Mouse (Mus musculus) forebrain, embryonic 12.5 days (tissue): Measurements from ENCODE around the gene Fam214a. TPM values are rescaled to one million over a fixed set of nuclear protein-coding genes. Genes with fewer than 3 reads are reported as not detected.

Source experiments
- ATAC-seq: fragments of 200-750 bp; cut with Nextera tagmentation; 2 replicates; pipeline ENCODE4 v1.8.0; 2017; ENCODE audit warnings: moderate TSS enrichment; ENCODE audit not compliant: low FRiP score
- H3K27ac ChIP-seq: fragments of 300-500 bp; sonication (generic); 2 replicates; pipeline ENCODE4 v1.5.1; 2016; ENCODE audit warnings: mild to moderate bottlenecking
- H3K27me3 ChIP-seq: fragments of 300-500 bp; sonication (generic); 2 replicates; pipeline ENCODE4 v1.6.1; 2016; ENCODE audit warnings: mild to moderate bottlenecking
- H3K36me3 ChIP-seq: fragments of 300-500 bp; sonication (generic); replicated peaks from 2 replicates; pipeline ENCODE4 v1.6.1; 2016; ENCODE audit warnings: mild to moderate bottlenecking
- H3K4me1 ChIP-seq: fragments of 300-500 bp; sonication (generic); 2 replicates; pipeline ENCODE4 v1.6.1; 2016
- H3K4me2 ChIP-seq: fragments of 300-500 bp; sonication (generic); 2 replicates; pipeline ENCODE4 v1.6.1; 2016; ENCODE audit warnings: mild to moderate bottlenecking, moderate library complexity
- H3K4me3 ChIP-seq: fragments of 300-500 bp; sonication (generic); replicated peaks from 2 replicates; pipeline ENCODE4 v1.5.1; 2016; ENCODE audit warnings: mild to moderate bottlenecking
- H3K9ac ChIP-seq: fragments of 300-500 bp; sonication (generic); 2 replicates; pipeline ENCODE4 v1.6.1; 2016; ENCODE audit warnings: mild to moderate bottlenecking
- H3K9me3 ChIP-seq: fragments of 300-500 bp; sonication (generic); 2 replicates; pipeline ENCODE4 v1.6.1; 2016
- WGBS: fragments of 180-500 bp; shearing (Covaris S2); methylation state at CpG from one replicate; pipeline ENCODE4 v1.1.7; 2016; 5-methylcytosine and 5-hydroxymethylcytosine counted together
- polyA plus RNA-seq: library from polyadenylated mRNA; unstranded; fragments of >200 nt; fragmentation: Nextera tagmentation; extraction: Ambion mirVana; gene quantifications from 2 replicates; pipeline ENCODE4 v1.2.1, GENCODE M21; 2016

The Fam214a gene
- polyA plus RNA-seq, 1 experiment from 2014 or later: 30.9 TPM

- H3K27ac ChIP-seq: no peak overlapping the region
These were observed 69.9 kb downstream of the Fam214a start for GRCm38 (mm10) chr9:75022546-75022945.

DNA sequence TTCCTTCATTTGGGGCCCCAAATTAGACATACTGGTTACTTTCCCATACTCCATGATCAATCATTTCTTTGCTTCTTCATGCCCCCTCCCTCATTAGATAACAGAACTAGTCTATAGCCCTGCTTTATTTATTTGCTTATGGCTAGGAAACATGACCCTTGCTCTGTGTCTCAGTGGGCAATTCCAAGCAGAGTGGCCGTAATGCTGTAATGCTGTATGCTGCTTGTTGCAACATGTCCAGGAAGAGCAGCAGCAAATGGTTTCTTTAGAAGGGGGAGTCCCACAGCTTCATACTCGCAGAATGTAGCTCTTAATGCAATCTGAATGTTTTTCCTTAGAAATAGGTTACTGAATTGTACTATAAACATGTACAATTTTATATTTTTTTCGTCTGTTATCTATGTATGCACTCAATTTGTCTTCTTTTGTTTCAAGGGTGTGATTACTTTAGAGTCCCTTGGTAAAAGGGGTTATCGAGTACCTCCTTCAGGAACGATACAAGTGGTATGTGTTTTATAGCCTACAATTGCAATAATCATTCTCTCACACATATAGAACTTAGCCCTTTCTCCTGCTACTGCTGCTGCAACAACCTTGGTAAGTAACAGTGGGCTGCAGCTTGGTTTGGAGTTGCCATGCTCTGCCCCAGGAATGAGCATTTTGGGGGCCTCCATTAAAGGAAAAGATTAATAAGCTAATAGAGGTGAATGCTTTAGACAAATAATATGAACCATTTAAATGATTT is 70.6 kb downstream of the Fam214a start:
- Histone ChIP-seq H3K4me2 (no peak overlapping the region), H3K27ac (no peak overlapping the region), H3K4me1 (no peaks in the 10 kb centered on the region), H3K27me3 (no peaks in the 10 kb centered on the region), H3K36me3 (peaks cover 31% of the 10 kb centered on the region), H3K9ac (no peak overlapping the region), H3K4me3 (no peak overlapping the region), H3K9me3 (no peaks in the 10 kb centered on the region)
- ATAC-seq: no peak
- 84% methylated on average over 5 of the region's 5 CpGs for WGBS

More at GRCm38 (mm10) chr9:75022546-75022945, 69.9 kb downstream of the Fam214a start:
- Histone ChIP-seq H3K27me3 (no peaks in the 10 kb centered on the region), H3K4me3 (no peak overlapping the region), H3K4me2 (no peak overlapping the region), H3K36me3 (peaks cover 31% of the 10 kb centered on the region), H3K4me1 (no peaks in the 10 kb centered on the region), H3K9ac (no peak overlapping the region), H3K9me3 (no peaks in the 10 kb centered on the region)
- ATAC-seq: no peak
- WGBS: 90% methylated on average over 7 of the region's 7 CpGs

DNA sequence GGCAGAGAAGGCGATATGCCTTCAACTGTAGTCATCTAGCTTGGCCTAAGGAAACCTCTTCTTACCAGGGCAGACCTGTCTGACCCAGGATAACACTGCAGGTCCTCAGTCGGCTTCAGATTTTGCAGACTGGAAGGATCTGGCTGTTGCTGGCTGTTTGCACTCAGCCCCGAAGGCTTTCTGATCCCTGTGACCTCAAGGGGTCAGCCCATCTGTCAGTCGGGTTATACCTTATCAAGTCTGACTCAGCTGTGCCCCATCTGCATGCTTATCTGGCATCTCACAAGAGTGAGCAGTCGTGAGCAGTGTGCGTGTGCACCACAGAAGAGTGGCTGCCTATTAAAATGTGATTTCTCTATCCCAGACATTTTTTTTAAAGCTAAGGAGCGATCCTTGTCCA is 71.4 kb downstream of the Fam214a start:
- ATAC-seq: no peak
- H3K27ac ChIP-seq: no peak overlapping the region
- no peak overlapping the region for H3K4me3 ChIP-seq
- H3K4me1 ChIP-seq: no peaks in the 10 kb centered on the region
- H3K9me3 ChIP-seq: no peaks in the 10 kb centered on the region
- no peaks in the 10 kb centered on the region for H3K27me3 ChIP-seq
- 68% methylated on average over 7 of the region's 7 CpGs for WGBS
- no peak overlapping the region for H3K9ac ChIP-seq
- peaks cover 30% of the 10 kb centered on the region for H3K36me3 ChIP-seq
- H3K4me2 ChIP-seq: no peak overlapping the region

DNA sequence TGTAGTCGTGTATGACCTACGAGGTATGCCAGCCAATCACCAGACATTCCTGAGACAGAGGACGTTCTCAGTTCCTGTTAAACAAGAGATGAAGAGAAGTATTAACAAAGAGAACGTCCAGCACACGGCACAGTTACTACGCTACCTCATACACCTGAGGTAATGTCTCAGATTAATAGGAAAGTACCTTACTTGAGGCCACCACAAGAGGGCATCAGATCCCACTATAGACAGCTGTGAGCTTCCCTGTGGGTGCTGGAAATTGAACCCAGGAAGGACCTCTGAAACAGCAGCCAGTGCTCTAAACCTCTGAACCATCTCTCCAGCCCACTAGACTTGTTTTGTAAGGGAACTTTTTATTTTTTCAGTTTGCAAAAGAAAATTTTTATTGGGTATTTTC is 73.0 kb downstream of the Fam214a start:
- Histone ChIP-seq H3K9ac (no peak overlapping the region), H3K36me3 (peaks cover 20% of the 10 kb centered on the region), H3K27ac (no peak overlapping the region), H3K4me2 (no peak overlapping the region), H3K9me3 (no peaks in the 10 kb centered on the region), H3K4me1 (no peaks in the 10 kb centered on the region), H3K27me3 (no peaks in the 10 kb centered on the region), H3K4me3 (no peak overlapping the region)
- ATAC-seq: no peak
- WGBS: 67% methylated on average over 6 of the region's 6 CpGs

DNA sequence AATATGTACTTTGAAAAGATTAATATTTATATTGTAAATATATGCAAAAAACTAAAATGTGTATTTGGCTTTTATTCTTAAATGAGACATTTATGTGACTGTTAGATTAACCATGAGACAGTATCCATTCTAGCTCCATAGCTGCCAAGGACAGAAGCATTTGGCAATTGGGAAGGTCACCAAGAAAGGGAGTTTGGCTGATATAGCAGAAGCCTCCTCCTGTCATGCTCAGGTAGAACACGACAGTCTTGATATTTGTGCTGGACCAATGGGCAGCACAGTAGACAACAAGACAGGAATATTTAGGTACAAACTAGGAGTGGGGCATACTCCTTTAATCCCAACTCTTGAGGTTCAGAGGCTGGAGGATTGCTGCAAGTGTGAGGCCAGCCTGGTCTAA is 79.7 kb downstream of the Fam214a start:
- ATAC-seq: no peak
- Histone ChIP-seq H3K4me1 (peaks cover 4% of the 10 kb centered on the region; the same call in 1 of the 2 replicates), H3K36me3 (0 out of 2 replicates have a peak, but pooled peaks cover 10% of the 10 kb centered on the region), H3K27me3 (no peaks in the 10 kb centered on the region), H3K4me3 (no peak overlapping the region), H3K9me3 (no peaks in the 10 kb centered on the region), H3K27ac (no peak overlapping the region), H3K4me2 (no peak overlapping the region), H3K9ac (no peak overlapping the region)
- WGBS: 96% methylated on average over 1 of the region's 1 CpGs

GRCm38 (mm10) chr9:75033141-75033540 is 80.5 kb downstream of the Fam214a start:
- no peak for ATAC-seq
- WGBS: 57% methylated on average over 7 of the region's 7 CpGs
- no peaks in the 10 kb centered on the region for H3K9me3 ChIP-seq

DNA sequence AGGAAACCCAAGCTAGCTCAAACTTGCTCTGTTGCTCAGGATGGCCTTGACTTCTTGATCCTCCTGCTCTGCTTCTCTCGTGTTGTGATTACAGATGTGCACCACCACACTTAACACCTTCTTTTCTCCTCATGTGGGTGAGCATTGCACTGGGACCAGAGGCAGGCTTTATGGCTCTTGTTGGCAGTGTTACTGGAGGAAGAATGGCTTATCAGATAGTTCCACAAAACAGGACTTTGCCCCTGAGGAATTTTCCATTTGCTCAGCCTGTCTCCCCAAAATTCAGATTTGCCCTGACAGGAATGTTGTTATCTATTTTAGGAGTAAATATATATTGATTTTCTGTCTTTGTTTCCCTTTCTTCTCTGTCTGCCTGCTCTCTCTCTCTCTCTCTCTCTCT is 82.0 kb downstream of the Fam214a start:
- Histone ChIP-seq H3K27ac (no peak overlapping the region), H3K9ac (no peak overlapping the region), H3K4me2 (no peak overlapping the region), H3K4me1 (peaks cover 15% of the 10 kb centered on the region), H3K27me3 (no peaks in the 10 kb centered on the region), H3K4me3 (no peak overlapping the region), H3K9me3 (no peaks in the 10 kb centered on the region), H3K36me3 (0 out of 2 replicates have a peak, but pooled peaks cover 6% of the 10 kb centered on the region)
- no peak for ATAC-seq
- 69% methylated on average over 1 of the region's 1 CpGs for WGBS

More at GRCm38 (mm10) chr9:75033141-75033540, 80.5 kb downstream of the Fam214a start:
- Histone ChIP-seq H3K27me3 (no peaks in the 10 kb centered on the region), H3K9ac (no peak overlapping the region), H3K4me3 (no peak overlapping the region), H3K27ac (no peak overlapping the region), H3K36me3 (0 out of 2 replicates have a peak, but pooled peaks cover 10% of the 10 kb centered on the region), H3K4me1 (peaks cover 4% of the 10 kb centered on the region; the same call in 1 of the 2 replicates), H3K4me2 (no peak overlapping the region)

DNA sequence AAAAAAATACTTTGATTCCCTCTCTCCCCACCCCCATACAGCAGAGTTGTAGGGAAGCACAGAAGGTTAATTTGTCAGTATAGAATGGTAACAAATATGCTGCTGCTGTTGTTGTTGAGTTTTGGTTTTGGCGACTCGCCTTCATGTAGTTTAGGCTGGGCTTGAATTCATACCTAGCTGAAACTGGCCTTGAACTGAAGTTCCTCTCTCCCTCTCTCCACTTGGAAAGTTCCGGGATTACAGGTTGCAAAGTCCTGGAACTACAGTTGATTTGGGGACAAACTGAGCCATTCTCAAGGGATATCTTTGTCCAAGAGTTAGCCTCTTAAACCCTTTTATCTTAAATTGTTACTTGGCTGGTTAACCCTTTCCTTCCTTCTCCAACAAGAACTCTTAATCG is 83.3 kb downstream of the Fam214a start:
- H3K36me3 ChIP-seq: 0 out of 2 replicates have a peak, but pooled peaks cover 2% of the 10 kb centered on the region
- peaks cover 20% of the 10 kb centered on the region for H3K4me1 ChIP-seq
- no peaks in the 10 kb centered on the region for H3K27me3 ChIP-seq
- 84% methylated on average over 4 of the region's 4 CpGs for WGBS
- H3K9me3 ChIP-seq: no peaks in the 10 kb centered on the region
- no peak overlapping the region for H3K27ac ChIP-seq
- no peak overlapping the region for H3K4me3 ChIP-seq
- no peak for ATAC-seq
- no peak overlapping the region for H3K9ac ChIP-seq
- no peak overlapping the region for H3K4me2 ChIP-seq

GRCm38 (mm10) chr9:75037451-75038356 is 85.0 kb downstream of the Fam214a start, which contains the start of gene Arpp19:
TSS of gene Arpp19 (plus strand) at chr9:75037614.
- H3K36me3 ChIP-seq: no peaks in the 10 kb centered on the region
- H3K27me3 ChIP-seq: no peaks in the 10 kb centered on the region
- peak within 1 kb of the TSS; percentile 75 for H3K27ac ChIP-seq
- H3K9ac ChIP-seq: peak within 1 kb of the TSS; percentile 94
- no peaks in the 10 kb centered on the region for H3K9me3 ChIP-seq
- H3K4me2 ChIP-seq: peak within 1 kb of the TSS; percentile 68
- ATAC-seq: peak; percentile 97
- peaks cover 20% of the 10 kb centered on the region for H3K4me1 ChIP-seq
- H3K4me3 ChIP-seq: peak within 1 kb of the TSS; percentile 96
- WGBS: under 1% methylated on average over 66 of the region's 73 CpGs

DNA sequence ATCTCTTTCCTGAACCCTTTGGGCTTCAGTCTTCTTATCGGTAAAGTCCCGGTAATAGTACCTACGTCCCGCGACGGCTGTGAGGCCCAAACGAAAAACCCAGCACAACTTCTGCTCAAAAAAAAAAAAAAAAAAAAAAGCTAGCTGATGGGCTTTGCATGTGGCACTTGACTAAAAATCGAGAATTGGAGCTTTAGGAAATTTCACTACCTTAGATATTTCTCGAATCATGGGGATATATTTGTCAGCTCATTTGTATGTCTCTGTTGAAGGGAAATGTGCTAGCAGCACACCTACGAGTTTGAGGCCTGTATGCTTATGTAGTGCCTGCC is 85.6 kb downstream of the Fam214a start:
- no peaks in the 10 kb centered on the region for H3K27me3 ChIP-seq
- H3K4me1 ChIP-seq: peaks cover 20% of the 10 kb centered on the region
- no peak for ATAC-seq
- peak overlapping the region; percentile 94 for H3K9ac ChIP-seq
- H3K36me3 ChIP-seq: no peaks in the 10 kb centered on the region; the same call in 1 of the 2 replicates
- H3K4me3 ChIP-seq: peak overlapping the region; percentile 96
- no peak overlapping the region for H3K27ac ChIP-seq
- WGBS: under 1% methylated on average over 10 of the region's 10 CpGs
- H3K9me3 ChIP-seq: no peaks in the 10 kb centered on the region
- peak overlapping the region; percentile 68 for H3K4me2 ChIP-seq

- peaks cover 2% of the 10 kb centered on the region for H3K36me3 ChIP-seq
- ATAC-seq: no peak
- H3K4me2 ChIP-seq: no peak overlapping the region
- H3K27ac ChIP-seq: no peak overlapping the region
- H3K4me3 ChIP-seq: no peak overlapping the region
- no peaks in the 10 kb centered on the region for H3K9me3 ChIP-seq
- 92% methylated on average over 2 of the region's 2 CpGs for WGBS
- H3K27me3 ChIP-seq: no peaks in the 10 kb centered on the region
- H3K4me1 ChIP-seq: peaks cover 20% of the 10 kb centered on the region
- no peak overlapping the region for H3K9ac ChIP-seq
These were observed 87.9 kb downstream of the Fam214a start for GRCm38 (mm10) chr9:75040566-75040965.

DNA sequence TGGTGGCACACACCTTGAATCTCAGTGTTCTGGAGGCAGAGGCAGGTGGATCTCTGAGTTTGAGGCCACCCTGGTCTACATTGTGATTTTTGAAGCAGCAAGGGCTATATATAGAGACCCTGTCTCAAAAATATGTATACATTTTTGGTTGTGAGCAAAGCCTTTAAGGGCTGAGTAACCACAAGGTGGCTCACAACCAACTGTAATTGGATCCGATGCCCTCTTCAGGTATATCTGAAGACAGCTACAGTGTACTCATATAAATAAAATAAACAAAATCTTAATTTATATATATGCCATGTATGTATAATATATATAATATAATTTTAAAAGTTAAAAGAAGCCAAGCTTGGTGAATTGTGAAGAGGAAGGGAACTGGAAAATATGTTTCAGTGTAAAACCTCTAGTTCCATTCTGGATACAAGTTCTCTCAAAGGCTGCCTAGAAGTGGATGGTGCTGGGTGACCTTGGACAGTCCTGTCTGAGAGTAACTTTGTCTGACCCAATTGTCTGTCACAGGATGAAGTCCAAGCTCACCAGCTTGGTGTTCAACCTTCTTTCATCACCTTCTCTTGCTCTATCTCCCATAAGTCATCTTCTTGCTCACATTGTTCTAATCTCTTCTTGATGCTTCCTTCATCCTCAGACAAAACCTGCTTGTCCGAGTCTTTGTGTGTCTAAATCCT is 89.3 kb downstream of the Fam214a start:
- Histone ChIP-seq H3K4me1 (peaks cover 20% of the 10 kb centered on the region), H3K4me2 (no peak overlapping the region), H3K36me3 (peaks cover 11% of the 10 kb centered on the region)

More for the DNA sequence above, 89.3 kb downstream of the Fam214a start:
- no peak overlapping the region for H3K27ac ChIP-seq
- WGBS: 87% methylated on average over 2 of the region's 2 CpGs
- no peak overlapping the region for H3K9ac ChIP-seq
- no peaks in the 10 kb centered on the region for H3K27me3 ChIP-seq
- H3K9me3 ChIP-seq: no peaks in the 10 kb centered on the region
- ATAC-seq: no peak
- no peak overlapping the region for H3K4me3 ChIP-seq
